Mouse (Mus musculus): ENCODE measurements at regions not wholly inside any gene's neighbourhood (a gene's known extent, or its start where the extent isn't known, plus 50 kb on each side); places are given as distances from the start of the nearest gene placed in this dataset.
A peak's percentile ranks its signal among the peaks of the same experiment; 100 is the strongest.

- no peaks in the 10 kb centered on the region for H3K36me3 ChIP-seq (ENCODE audit: control insufficient read depth, insufficient read depth, low read length)
- DNase-seq: no peak
- H3K27me3 ChIP-seq (ENCODE audit: control insufficient read depth, insufficient read depth, low read length): no peaks in the 10 kb centered on the region
- no peaks in the 10 kb centered on the region for H3K79me2 ChIP-seq (replicated peaks; ENCODE audit: control insufficient read depth, insufficient read depth, low read length)
- no peak overlapping the region for H3K4me3 ChIP-seq
- intact Hi-C loops (cut with DNase I): no loop called here
- H3K9ac ChIP-seq (ENCODE audit: low read depth, low read length): no peak overlapping the region
- 74% methylated on average over 3 of the region's 3 CpGs for WGBS
- no peak overlapping the region for H3K27ac ChIP-seq
- no peaks in the 10 kb centered on the region for H3K4me1 ChIP-seq (ENCODE audit: control insufficient read depth, insufficient read depth, low read length)
- TF ChIP-seq CTCF (IDR thresholded peaks at IDR 0.05) (no peak), POLR2A (IDR thresholded peaks at IDR 0.05; ENCODE audit: insufficient read depth, low read depth, low read length) (no peak), EP300 (IDR thresholded peaks at IDR 0.05; ENCODE audit: insufficient read depth, low read depth, low read length) (no peak)
Measured at GRCm38 (mm10) chr14:80232066-80232465, 248.2 kb downstream of the Olfm4 start.

- TF ChIP-seq POLR2A (IDR thresholded peaks at IDR 0.05; ENCODE audit: insufficient read depth, low read depth, low read length) (no peak), EP300 (IDR thresholded peaks at IDR 0.05; ENCODE audit: insufficient read depth, low read depth, low read length) (no peak), CTCF (IDR thresholded peaks at IDR 0.05) (no peak)
- no peaks in the 10 kb centered on the region for H3K27me3 ChIP-seq (ENCODE audit: control insufficient read depth, insufficient read depth, low read length)
- H3K36me3 ChIP-seq (ENCODE audit: control insufficient read depth, insufficient read depth, low read length): no peaks in the 10 kb centered on the region
- WGBS: 65% methylated on average over 3 of the region's 3 CpGs
- H3K9ac ChIP-seq (ENCODE audit: low read depth, low read length): no peak overlapping the region
- H3K4me1 ChIP-seq (ENCODE audit: control insufficient read depth, insufficient read depth, low read length): no peaks in the 10 kb centered on the region
- DNase-seq: no peak
- no peak overlapping the region for H3K27ac ChIP-seq
- H3K4me3 ChIP-seq: no peak overlapping the region
- intact Hi-C loops (cut with DNase I): no loop called here
- no peaks in the 10 kb centered on the region for H3K79me2 ChIP-seq (replicated peaks; ENCODE audit: control insufficient read depth, insufficient read depth, low read length)
Measured at GRCm38 (mm10) chr14:80232976-80233375, 249.1 kb downstream of the Olfm4 start.

- no peak for DNase-seq
- Histone ChIP-seq H3K4me3 (no peak overlapping the region), H3K4me1 (ENCODE audit: control insufficient read depth, insufficient read depth, low read length) (no peaks in the 10 kb centered on the region), H3K79me2 (replicated peaks; ENCODE audit: control insufficient read depth, insufficient read depth, low read length) (no peaks in the 10 kb centered on the region), H3K27ac (no peak overlapping the region), H3K27me3 (ENCODE audit: control insufficient read depth, insufficient read depth, low read length) (no peaks in the 10 kb centered on the region), H3K9ac (ENCODE audit: low read depth, low read length) (no peak overlapping the region), H3K36me3 (ENCODE audit: control insufficient read depth, insufficient read depth, low read length) (no peaks in the 10 kb centered on the region)
- intact Hi-C loops (cut with DNase I): no loop called here
- TF ChIP-seq EP300 (IDR thresholded peaks at IDR 0.05; ENCODE audit: insufficient read depth, low read depth, low read length): no peak
- TF ChIP-seq CTCF (IDR thresholded peaks at IDR 0.05): no peak
Measured at GRCm38 (mm10) chr14:80237136-80237535, 253.3 kb downstream of the Olfm4 start.

GRCm38 (mm10) chr14:80237552-80237951, 253.7 kb downstream of the Olfm4 start:
- WGBS: 59% methylated on average over 2 of the region's 2 CpGs
- DNase-seq: no peak

GRCm38 (mm10) chr14:80244640-80245302, 260.9 kb downstream of the Olfm4 start:
- no peaks in the 10 kb centered on the region for H3K27me3 ChIP-seq (ENCODE audit: control insufficient read depth, insufficient read depth, low read length)
- no peak overlapping the region for H3K4me3 ChIP-seq
- intact Hi-C loops (cut with DNase I): no loop called here
- DNase-seq: no peak
- H3K27ac ChIP-seq: no peak overlapping the region
- H3K79me2 ChIP-seq (replicated peaks; ENCODE audit: control insufficient read depth, insufficient read depth, low read length): no peaks in the 10 kb centered on the region
- H3K9ac ChIP-seq (ENCODE audit: low read depth, low read length): no peak overlapping the region
- no peaks in the 10 kb centered on the region for H3K4me1 ChIP-seq (ENCODE audit: control insufficient read depth, insufficient read depth, low read length)
- TF ChIP-seq CTCF (IDR thresholded peaks at IDR 0.05) (no peak), EP300 (IDR thresholded peaks at IDR 0.05; ENCODE audit: insufficient read depth, low read depth, low read length) (no peak), POLR2A (IDR thresholded peaks at IDR 0.05; ENCODE audit: insufficient read depth, low read depth, low read length) (no peak)
- H3K36me3 ChIP-seq (ENCODE audit: control insufficient read depth, insufficient read depth, low read length): no peaks in the 10 kb centered on the region
- 79% methylated on average over 4 of the region's 4 CpGs for WGBS

More at GRCm38 (mm10) chr14:80237552-80237951, 253.7 kb downstream of the Olfm4 start:
- no peak overlapping the region for H3K4me3 ChIP-seq
- no peaks in the 10 kb centered on the region for H3K27me3 ChIP-seq (ENCODE audit: control insufficient read depth, insufficient read depth, low read length)
- no peaks in the 10 kb centered on the region for H3K36me3 ChIP-seq (ENCODE audit: control insufficient read depth, insufficient read depth, low read length)
- no peak overlapping the region for H3K9ac ChIP-seq (ENCODE audit: low read depth, low read length)
- H3K79me2 ChIP-seq (replicated peaks; ENCODE audit: control insufficient read depth, insufficient read depth, low read length): no peaks in the 10 kb centered on the region
- H3K4me1 ChIP-seq (ENCODE audit: control insufficient read depth, insufficient read depth, low read length): no peaks in the 10 kb centered on the region
- TF ChIP-seq EP300 (IDR thresholded peaks at IDR 0.05; ENCODE audit: insufficient read depth, low read depth, low read length) (no peak), POLR2A (IDR thresholded peaks at IDR 0.05; ENCODE audit: insufficient read depth, low read depth, low read length) (no peak), CTCF (IDR thresholded peaks at IDR 0.05) (no peak)
- H3K27ac ChIP-seq: no peak overlapping the region
- intact Hi-C loops (cut with DNase I): no loop called here

GRCm38 (mm10) chr14:80247575-80247974, 263.7 kb downstream of the Olfm4 start:
- no peak overlapping the region for H3K4me3 ChIP-seq
- intact Hi-C loops (cut with DNase I): no loop called here
- no peaks in the 10 kb centered on the region for H3K36me3 ChIP-seq (ENCODE audit: control insufficient read depth, insufficient read depth, low read length)
- no peaks in the 10 kb centered on the region for H3K79me2 ChIP-seq (replicated peaks; ENCODE audit: control insufficient read depth, insufficient read depth, low read length)
- no peaks in the 10 kb centered on the region for H3K4me1 ChIP-seq (ENCODE audit: control insufficient read depth, insufficient read depth, low read length)
- TF ChIP-seq CTCF (IDR thresholded peaks at IDR 0.05): no peak
- TF ChIP-seq POLR2A (IDR thresholded peaks at IDR 0.05; ENCODE audit: insufficient read depth, low read depth, low read length): no peak
- TF ChIP-seq EP300 (IDR thresholded peaks at IDR 0.05; ENCODE audit: insufficient read depth, low read depth, low read length): no peak
- no peak overlapping the region for H3K9ac ChIP-seq (ENCODE audit: low read depth, low read length)
- peak; percentile 46 to 48 for DNase-seq
- no peak overlapping the region for H3K27ac ChIP-seq
- H3K27me3 ChIP-seq (ENCODE audit: control insufficient read depth, insufficient read depth, low read length): no peaks in the 10 kb centered on the region
- WGBS: 65% methylated on average over 2 of the region's 2 CpGs
